Mouse (Mus musculus) erythroblast, embryonic 14.5 days (primary cell): ENCODE measurements around the gene Ddah2. TPM values are rescaled to one million over a fixed set of nuclear protein-coding genes. Genes with fewer than 3 reads are reported as not detected.
A peak's percentile ranks its signal among the peaks of the same experiment; 100 is the strongest.

ENCODE experiments used
- H3K27me3 ChIP-seq: 2 replicates; pipeline ENCODE4 v1.6.1; 2012; ENCODE audit warnings: inconsistent platforms; ENCODE audit not compliant: control insufficient read depth
- H3K36me3 ChIP-seq: 2 replicates; pipeline ENCODE4 v1.6.1; 2012; ENCODE audit warnings: mild to moderate bottlenecking, inconsistent platforms; ENCODE audit not compliant: control insufficient read depth
- H3K4me1 ChIP-seq: 2 replicates; pipeline ENCODE4 v1.6.1; 2012; ENCODE audit warnings: inconsistent platforms; ENCODE audit not compliant: control insufficient read depth
- H3K4me3 ChIP-seq: replicated peaks from 2 replicates; pipeline ENCODE3; 2012; ENCODE audit warnings: moderate library complexity, mild to moderate bottlenecking, inconsistent platforms
- H3K9me3 ChIP-seq: 2 replicates; pipeline ENCODE4 v1.6.1; 2012; ENCODE audit warnings: low read length, inconsistent platforms, mixed read lengths; ENCODE audit not compliant: control insufficient read depth
- GATA1 ChIP-seq: IDR thresholded peaks from 2 replicates; pipeline ENCODE4 v1.6.1; 2012; ENCODE audit warnings: low read length, inconsistent platforms, mixed read lengths
- TAL1 ChIP-seq: IDR thresholded peaks from 3 replicates; pipeline ENCODE4 v1.6.1; 2012; ENCODE audit warnings: low read length, inconsistent platforms, mixed read lengths
- polyA plus RNA-seq: library from polyadenylated mRNA; stranded (reverse); fragments of >175 nt; gene quantifications from 2 replicates; pipeline ENCODE4 v1.2.3, GENCODE M21; 2012

Gene Ddah2
- polyA plus RNA-seq, 1 experiment: 0.78 TPM

DNA sequence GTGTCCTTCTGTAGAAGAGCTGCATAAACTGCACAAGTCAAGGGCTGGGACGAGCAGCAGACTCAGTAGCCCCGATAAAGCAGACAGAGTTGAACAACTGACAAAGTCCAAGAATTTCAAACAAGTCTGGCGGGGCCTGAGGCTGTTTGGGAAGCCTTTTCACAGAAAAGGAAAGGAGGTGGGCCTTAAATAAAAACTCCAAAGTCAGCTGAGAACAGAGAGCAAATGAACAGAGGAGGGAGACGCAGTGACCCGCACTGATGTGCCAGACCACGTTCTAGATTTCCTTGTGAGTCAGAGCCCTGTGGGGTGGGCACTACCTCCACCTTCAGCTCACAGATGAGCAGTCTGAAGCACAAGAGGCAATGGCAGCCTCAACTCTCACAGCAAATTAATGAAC is 23.9 kb upstream of the Ddah2 start:
- no peaks in the 10 kb centered on the region for H3K27me3 ChIP-seq
- H3K9me3 ChIP-seq: no peaks in the 10 kb centered on the region
- H3K4me1 ChIP-seq: peaks cover 27% of the 10 kb centered on the region
- TF ChIP-seq TAL1: no peak
- no peak for TF ChIP-seq GATA1
- H3K36me3 ChIP-seq: no peaks in the 10 kb centered on the region; the same call in 1 of the 2 replicates
- no peak overlapping the region for H3K4me3 ChIP-seq

GRCm38 (mm10) chr17:35039121-35039873 is 19.5 kb upstream of the Ddah2 start:
- Histone ChIP-seq H3K4me3 (no peak overlapping the region), H3K4me1 (peaks cover 30% of the 10 kb centered on the region), H3K9me3 (no peaks in the 10 kb centered on the region), H3K27me3 (no peaks in the 10 kb centered on the region), H3K36me3 (no peaks in the 10 kb centered on the region; the same call in 1 of the 2 replicates)
- no peak for TF ChIP-seq GATA1
- TF ChIP-seq TAL1: no peak

GRCm38 (mm10) chr17:35043794-35044193 is 15.0 kb upstream of the Ddah2 start:
- no peaks in the 10 kb centered on the region for H3K9me3 ChIP-seq
- no peak for TF ChIP-seq TAL1
- no peak for TF ChIP-seq GATA1
- no peaks in the 10 kb centered on the region for H3K27me3 ChIP-seq
- no peak overlapping the region for H3K4me3 ChIP-seq
- peaks cover 70% of the 10 kb centered on the region for H3K4me1 ChIP-seq
- H3K36me3 ChIP-seq: no peaks in the 10 kb centered on the region; the same call in 1 of the 2 replicates

DNA sequence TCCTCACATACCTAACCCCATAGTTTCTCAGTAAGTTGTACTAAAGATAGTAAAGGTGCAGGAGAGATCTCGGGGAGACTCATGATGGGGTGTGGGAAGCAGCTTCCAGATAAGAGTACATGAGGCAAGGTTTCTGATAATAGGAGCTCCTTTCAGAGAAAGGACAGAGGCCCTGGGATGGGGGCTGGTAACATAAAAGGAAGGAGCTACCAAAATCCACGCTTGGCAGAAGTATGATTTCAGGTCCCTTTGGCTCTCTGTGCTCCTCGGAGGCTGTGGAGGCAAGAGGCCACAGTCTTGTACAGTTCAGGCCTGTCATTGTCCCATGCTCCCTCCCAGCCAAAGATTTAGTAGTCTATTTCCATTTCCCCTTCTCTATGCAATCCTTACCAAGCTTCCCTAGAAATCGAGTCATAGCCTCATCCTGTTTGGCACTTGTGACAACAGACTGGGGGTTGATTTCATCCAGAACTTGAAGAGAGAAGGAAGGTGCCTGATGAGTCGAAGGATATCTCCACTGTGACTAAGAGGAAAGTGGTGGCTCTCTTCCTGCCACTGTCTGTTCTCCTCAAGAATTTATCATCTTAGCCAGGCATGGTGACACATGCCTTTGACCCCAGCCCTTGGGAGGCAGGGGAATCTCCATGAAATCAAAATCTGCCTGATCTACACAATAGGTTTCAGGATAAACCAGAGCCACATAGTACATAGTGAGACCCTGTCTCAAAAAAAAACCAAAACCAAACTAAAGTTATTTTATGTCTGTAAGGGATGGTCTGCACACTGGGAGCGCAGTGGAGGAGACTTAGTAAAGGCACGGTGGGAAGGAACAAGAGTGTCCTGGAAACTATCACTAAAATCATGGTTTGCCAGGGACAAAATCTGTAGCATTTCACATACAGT is 13.7 kb upstream of the Ddah2 start:
- H3K4me1 ChIP-seq: peaks cover 84% of the 10 kb centered on the region

DNA sequence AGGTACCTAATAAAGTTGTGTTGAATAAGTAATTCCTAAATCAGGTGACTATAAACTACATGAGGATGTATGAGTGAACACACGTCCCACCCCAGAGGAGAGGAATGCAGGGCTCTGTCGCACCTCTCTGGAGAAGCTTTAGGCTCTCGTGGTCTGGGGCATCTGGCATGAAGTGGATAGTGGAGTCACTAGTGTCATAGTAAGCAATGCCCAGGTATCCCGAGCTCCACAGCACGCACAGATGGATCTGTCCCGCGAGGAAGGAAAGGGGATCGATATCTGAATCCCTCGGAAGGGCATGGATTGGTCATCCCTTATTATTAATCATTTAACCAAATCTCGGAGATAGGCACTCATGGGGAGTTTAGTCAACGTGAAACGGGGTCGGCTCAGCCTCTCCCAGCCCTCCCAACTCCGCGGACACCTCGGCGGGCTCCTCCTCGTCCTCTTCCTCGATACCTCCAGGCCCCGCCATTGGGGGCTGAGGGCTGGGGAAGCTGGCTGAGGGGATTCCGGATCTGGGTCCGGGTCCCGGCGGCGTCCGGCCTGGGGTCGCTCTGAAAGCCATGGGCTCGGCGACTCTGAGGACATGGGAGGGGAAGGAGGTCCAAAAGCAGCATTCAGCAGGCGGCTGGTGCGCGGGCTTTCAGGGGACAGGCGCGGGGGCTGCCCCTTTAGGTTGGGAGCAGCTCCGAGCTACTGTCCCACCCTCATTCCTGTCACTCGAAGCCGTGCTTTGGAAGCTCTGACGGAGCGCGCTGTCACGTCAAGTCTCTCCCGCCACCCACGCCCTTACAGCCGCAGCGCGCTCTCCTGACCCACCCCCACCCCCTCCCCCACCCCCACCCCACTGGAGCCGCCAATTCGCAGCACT is 12.8 kb upstream of the Ddah2 start:
- Histone ChIP-seq H3K36me3 (no peaks in the 10 kb centered on the region; the same call in 1 of the 2 replicates), H3K4me1 (peaks cover 92% of the 10 kb centered on the region), H3K4me3 (peak overlapping the region; percentile 81), H3K27me3 (no peaks in the 10 kb centered on the region), H3K9me3 (no peaks in the 10 kb centered on the region)
- TF ChIP-seq GATA1: no peak
- no peak for TF ChIP-seq TAL1

More for the DNA sequence above, 13.7 kb upstream of the Ddah2 start:
- Histone ChIP-seq H3K4me3 (peak overlapping the region; percentile 81), H3K27me3 (no peaks in the 10 kb centered on the region), H3K36me3 (no peaks in the 10 kb centered on the region; the same call in 1 of the 2 replicates), H3K9me3 (no peaks in the 10 kb centered on the region)
- TF ChIP-seq TAL1 (no peak), GATA1 (peak; percentile 32)

DNA sequence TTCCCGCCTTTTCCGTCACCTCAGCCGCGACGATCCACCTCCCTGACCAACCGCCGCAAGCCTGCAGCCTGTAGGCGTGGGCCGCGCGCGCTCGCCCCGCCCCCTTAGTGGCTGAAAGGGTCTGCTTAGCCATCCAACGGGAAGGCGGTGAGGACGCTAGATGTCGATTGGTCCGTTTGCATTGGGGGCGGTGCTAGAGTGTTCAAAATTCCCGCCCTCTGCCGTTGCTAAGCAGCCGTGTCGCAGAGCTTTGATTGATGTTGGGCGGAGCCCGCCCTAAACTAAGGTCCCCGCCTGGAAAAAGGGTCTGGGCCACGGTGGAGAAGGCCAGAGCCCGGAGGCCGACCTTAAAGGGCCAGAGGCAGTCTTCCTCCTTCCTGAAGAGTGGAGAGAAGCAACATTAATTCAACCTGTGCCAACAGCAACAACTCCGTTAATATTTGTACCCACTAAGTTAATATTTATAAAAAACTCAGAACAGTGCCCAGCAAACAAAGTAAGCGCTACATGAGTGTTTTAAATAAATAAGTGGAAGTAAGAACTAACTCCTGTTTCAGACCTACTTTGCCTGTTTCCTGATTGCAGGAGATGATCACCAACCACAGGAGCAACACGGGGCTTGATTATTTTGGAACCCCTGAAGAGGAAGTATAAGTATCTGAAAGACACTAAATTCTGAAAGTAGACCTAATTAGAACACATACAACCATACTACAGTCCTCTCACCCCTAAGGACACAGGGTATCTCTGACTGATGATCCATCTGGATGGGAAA is 12.0 kb upstream of the Ddah2 start, which contains the start of gene Msh5:
TSS of gene Msh5 (minus strand) at position 65 of the 775 bp plus-strand sequence.
- no peaks in the 10 kb centered on the region for H3K9me3 ChIP-seq
- peak within 1 kb of the TSS; percentile 81 for H3K4me3 ChIP-seq
- H3K36me3 ChIP-seq: no peaks in the 10 kb centered on the region; the same call in 1 of the 2 replicates
- H3K4me1 ChIP-seq: peaks cover 92% of the 10 kb centered on the region
- H3K27me3 ChIP-seq: no peaks in the 10 kb centered on the region
- TF ChIP-seq TAL1 (no peak), GATA1 (no peak)

DNA sequence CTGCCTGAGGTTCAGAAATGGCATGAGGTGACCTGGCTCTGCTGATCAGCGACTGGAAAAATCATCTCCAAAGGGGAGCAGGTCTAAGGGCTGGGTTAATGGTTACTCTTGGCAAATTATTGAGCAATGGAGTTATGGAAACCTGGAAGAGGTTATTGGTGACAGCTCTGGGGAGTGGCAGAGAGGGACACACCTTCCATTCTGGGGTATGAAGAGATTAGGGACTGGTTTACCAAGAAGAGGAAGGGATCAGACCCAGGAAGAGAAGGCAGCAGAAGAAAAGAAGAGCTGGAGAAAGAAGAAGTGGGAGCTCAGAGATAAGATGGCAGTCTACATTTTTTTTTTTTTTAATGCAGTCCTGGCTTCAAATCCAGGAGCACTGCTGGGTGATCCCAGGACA is 11.1 kb upstream of the Ddah2 start:
- no peaks in the 10 kb centered on the region for H3K9me3 ChIP-seq
- H3K4me1 ChIP-seq: peaks cover 96% of the 10 kb centered on the region
- H3K36me3 ChIP-seq: peaks cover 8% of the 10 kb centered on the region
- peak overlapping the region; percentile 46 for H3K4me3 ChIP-seq
- TF ChIP-seq TAL1: no peak
- TF ChIP-seq GATA1: no peak
- H3K27me3 ChIP-seq: no peaks in the 10 kb centered on the region
